Mouse (Mus musculus) G1E (cell line): ENCODE data around the gene Adora3.

ENCODE experiments used
- CTCF ChIP-seq: IDR thresholded peaks from 2 replicates; pipeline ENCODE4 v1.5.1; 2012; ENCODE audit warnings: low read depth, low read length, inconsistent platforms, mixed read lengths
- GATA1 ChIP-seq: IDR thresholded peaks from 2 replicates; pipeline ENCODE4 v1.6.1; 2012; ENCODE audit warnings: borderline replicate concordance, low read length, inconsistent platforms, mixed read lengths
- POLR2AphosphoS5 ChIP-seq: IDR thresholded peaks from 2 replicates; pipeline ENCODE4 v1.6.1; 2012; ENCODE audit warnings: low read depth, low read length, inconsistent platforms; ENCODE audit not compliant: insufficient replicate concordance
- TAL1 ChIP-seq: conservative IDR thresholded peaks from 2 replicates; pipeline ENCODE4 v1.6.1; 2012; ENCODE audit warnings: low read depth, low read length, inconsistent platforms, mixed read lengths

- TF ChIP-seq CTCF = no peak
- TF ChIP-seq GATA1 = no peak
- TF ChIP-seq TAL1 = no peak
- no peak for TF ChIP-seq POLR2AphosphoS5
Observed at GRCm38 (mm10) chr3:105821504-105821903, 49.2 kb upstream of the Adora3 start.
